Mouse (Mus musculus) MEL-GATA-1-ER (cell line): ENCODE measurements around the gene BC025920.
A peak's percentile ranks its signal among the peaks of the same experiment; 100 is the strongest.

ENCODE experiments used
- DNase-seq: peaks from one replicate; pipeline ENCODE4 v3.0.0-alpha.2; 2012; ENCODE audit warnings: low read depth; ENCODE audit errors: extremely low read depth

Gene BC025920

GRCm38 (mm10) chr10:81641978-81642647 lies 36.0 kb downstream of the BC025920 start:
- DNase-seq = no peak

- DNase-seq = no peak
Observed at GRCm38 (mm10) chr10:81642648-81643448, 36.8 kb downstream of the BC025920 start.

GRCm38 (mm10) chr10:81643449-81644055 lies 37.5 kb downstream of the BC025920 start:
- DNase-seq = peak; percentile 84

GRCm38 (mm10) chr10:81644162-81644561 lies 38.1 kb downstream of the BC025920 start:
- DNase-seq = no peak

GRCm38 (mm10) chr10:81644716-81645115 lies 38.6 kb downstream of the BC025920 start:
- no peak for DNase-seq

- no peak for DNase-seq
Observed at GRCm38 (mm10) chr10:81645391-81645790, 39.3 kb downstream of the BC025920 start.

- DNase-seq = no peak
Observed at GRCm38 (mm10) chr10:81646015-81646555, 40.0 kb downstream of the BC025920 start.

- peak; percentile 81 for DNase-seq
Observed at GRCm38 (mm10) chr10:81648803-81649775, 43.0 kb downstream of the BC025920 start, which contains the start of gene Gm10778. Gm10778 (plus strand) TSS chr10:81649059.

- no peak for DNase-seq
Observed at GRCm38 (mm10) chr10:81655178-81655577, 49.1 kb downstream of the BC025920 start.

GRCm38 (mm10) chr10:81656174-81656573 lies 50.1 kb downstream of the BC025920 start:
- DNase-seq = no peak
